Mouse (Mus musculus) cortical plate, adult 2 months (tissue): ENCODE data around the gene B4gat1. TPM values are rescaled to one million over a fixed set of nuclear protein-coding genes. Genes with fewer than 3 reads are reported as not detected.
"Not testable (repeated sequence)": the region's sequence is repeated elsewhere in the genome, so short reads cannot be mapped to it uniquely, and the experiment has no call there.

Experiments used
- H3K27ac ChIP-seq: fragments of 200-500 bp; 2 replicates; pipeline ENCODE4 v1.5.1; 2012; ENCODE audit warnings: low read length, control low read depth, inconsistent platforms; ENCODE audit not compliant: insufficient read depth
- H3K4me1 ChIP-seq: fragments of 200-500 bp; 2 replicates; pipeline ENCODE4 v1.6.1; 2011; ENCODE audit warnings: low read length; ENCODE audit not compliant: control insufficient read depth, insufficient read depth
- H3K4me3 ChIP-seq: fragments of 200-500 bp; 2 replicates; pipeline ENCODE4 v1.5.1; 2011; ENCODE audit warnings: mild to moderate bottlenecking, low read length, control low read depth; ENCODE audit not compliant: insufficient read depth
- CTCF ChIP-seq: fragments of 200-500 bp; IDR thresholded peaks from 2 replicates; pipeline ENCODE4 v1.5.1; 2011; ENCODE audit warnings: mild to moderate bottlenecking, control low read depth, low read length; ENCODE audit not compliant: insufficient read depth; ENCODE audit errors: extremely low read depth
- POLR2A ChIP-seq: fragments of 200-500 bp; IDR thresholded peaks from 2 replicates; pipeline ENCODE4 v1.6.1; 2011; ENCODE audit warnings: mild to moderate bottlenecking, low read length, control low read depth; ENCODE audit not compliant: insufficient read depth; ENCODE audit errors: extremely low read depth
- polyA plus RNA-seq: library from polyadenylated mRNA; depleted of rRNA; stranded (reverse); fragments of >200 nt; gene quantifications from 2 replicates; pipeline ENCODE4 v1.2.3, GENCODE M21; 2012; rRNA removed

The B4gat1 gene
- polyA plus RNA-seq, 1 experiment: 106 TPM

DNA sequence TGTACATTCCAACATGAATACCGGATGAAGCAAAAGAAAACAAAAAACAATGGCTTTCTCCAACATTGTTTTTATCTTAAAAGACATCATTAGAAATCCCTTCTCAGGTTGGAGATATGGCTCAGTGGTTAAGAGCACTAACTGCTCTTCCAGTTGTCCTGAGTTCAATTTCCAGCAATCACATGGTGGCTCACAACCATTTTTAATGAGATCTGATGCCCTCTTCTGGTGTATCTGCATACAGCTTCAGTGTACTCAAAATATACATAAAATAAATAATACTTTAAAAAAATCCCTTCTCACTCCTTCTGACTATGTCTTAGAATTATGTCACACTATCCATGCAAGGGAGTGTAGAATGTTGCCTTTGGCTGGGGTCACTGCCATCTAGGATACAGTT is 40.7 kb downstream of the B4gat1 start:
- TF ChIP-seq POLR2A (no peak), CTCF (no peak)
- Histone ChIP-seq H3K27ac (no peak overlapping the region), H3K4me3 (no peak overlapping the region), H3K4me1 (no peaks in the 10 kb centered on the region)

DNA sequence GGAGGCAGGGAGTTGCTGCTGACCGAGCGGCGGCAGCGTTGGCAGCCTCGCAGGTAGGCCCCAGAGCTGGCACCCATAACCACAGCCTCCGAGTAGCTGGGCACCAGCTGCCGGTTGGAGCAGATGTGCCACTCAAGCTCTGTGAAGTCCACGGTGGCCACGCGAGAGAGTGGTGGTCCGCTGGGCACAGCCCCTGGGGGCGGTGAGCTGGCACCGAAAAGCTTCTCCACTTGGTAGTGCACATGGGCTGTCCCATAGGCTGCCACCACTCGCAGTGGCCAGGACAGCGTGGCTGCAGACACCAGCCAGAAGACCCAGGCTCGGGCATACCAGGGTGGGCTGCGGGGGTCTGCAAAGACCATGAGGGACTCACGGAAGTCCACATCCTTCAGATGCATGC is 43.4 kb downstream of the B4gat1 start:
- no peak overlapping the region for H3K27ac ChIP-seq
- H3K4me3 ChIP-seq: peak overlapping the region; percentile 25; the same call in 1 of the 2 replicates
- no peaks in the 10 kb centered on the region for H3K4me1 ChIP-seq
- TF ChIP-seq POLR2A (no peak), CTCF (no peak)

DNA sequence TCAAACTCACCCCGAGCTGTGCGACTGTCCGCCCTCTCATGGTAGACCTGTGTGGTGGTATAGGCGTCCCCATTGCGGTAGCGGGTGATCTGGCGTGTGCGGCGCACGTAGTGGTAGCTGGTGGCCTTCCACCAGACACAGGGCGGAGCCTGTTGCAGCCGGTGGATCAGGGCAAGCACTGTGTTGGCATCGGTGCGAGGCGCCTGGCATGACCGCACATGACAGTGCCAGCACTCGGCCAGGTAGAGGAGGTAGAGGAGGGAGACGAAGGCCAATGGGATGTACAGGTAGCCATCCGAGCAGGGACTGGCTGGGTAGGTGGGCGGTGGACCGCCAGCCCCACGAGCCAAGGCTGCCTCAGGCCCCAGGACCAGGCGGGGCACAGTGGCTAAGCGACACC is 44.0 kb downstream of the B4gat1 start:
- Histone ChIP-seq H3K27ac (no peak overlapping the region), H3K4me3 (peak overlapping the region; percentile 25), H3K4me1 (no peaks in the 10 kb centered on the region)
- TF ChIP-seq CTCF: no peak
- TF ChIP-seq POLR2A: no peak

DNA sequence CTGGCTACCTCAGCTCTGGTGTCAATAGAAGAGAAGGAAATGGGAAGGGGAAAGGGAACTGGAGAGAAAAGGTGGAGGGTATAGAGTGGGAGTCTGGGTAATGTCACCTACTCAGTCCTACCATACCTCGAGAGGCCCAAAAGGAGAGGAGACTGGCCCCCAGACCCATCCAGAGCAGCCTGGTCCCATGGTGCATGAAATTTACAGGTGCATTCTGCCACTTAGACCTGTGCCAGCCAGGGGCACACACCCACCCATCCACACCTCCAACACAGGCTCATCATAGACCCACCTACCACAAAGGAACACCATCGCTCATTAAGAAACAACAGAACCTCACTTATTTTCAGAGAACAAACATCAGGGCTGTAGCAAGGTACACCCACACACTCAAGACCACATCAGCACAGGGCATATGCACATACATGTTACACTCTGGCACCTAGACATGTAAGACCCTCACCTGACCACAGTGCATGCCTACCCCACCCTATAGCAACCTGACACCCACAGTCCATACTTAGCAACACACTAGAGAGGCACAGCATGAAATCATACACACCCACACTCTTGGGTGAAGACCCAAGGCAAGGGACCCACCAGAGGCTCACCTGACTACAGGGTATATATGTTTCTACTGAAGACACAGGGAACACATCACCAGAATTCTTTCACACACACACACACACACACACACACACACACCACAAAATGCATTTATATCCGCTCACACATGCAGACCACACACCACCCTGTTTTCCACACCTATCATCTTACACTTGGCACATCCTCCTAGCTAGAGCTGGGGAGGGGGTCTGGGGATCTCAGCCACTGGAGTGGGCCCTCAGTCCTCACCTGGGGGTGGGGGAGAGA is 45.6 kb downstream of the B4gat1 start:
- H3K4me1 ChIP-seq: no peaks in the 10 kb centered on the region
- TF ChIP-seq CTCF (no peak), POLR2A (no peak; the same call in 1 of the 2 replicates)
- peak overlapping the region; percentile 99 for H3K4me3 ChIP-seq
- H3K27ac ChIP-seq: peak overlapping the region; percentile 98

DNA sequence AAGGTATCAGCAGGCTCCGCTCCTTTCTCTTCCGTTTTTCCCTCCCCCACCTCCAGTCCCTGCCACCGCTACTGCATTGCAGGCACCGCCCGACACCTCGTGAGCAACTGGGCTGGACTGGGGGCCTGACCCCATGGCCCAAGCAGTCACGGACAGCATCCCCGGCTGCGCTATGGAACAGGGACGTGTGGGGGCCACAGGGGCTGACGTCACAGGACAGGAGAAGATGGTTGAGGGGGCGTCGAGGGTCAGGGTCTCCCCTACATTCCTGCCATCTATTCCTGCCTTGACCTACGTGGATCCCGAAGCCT is 46.2 kb downstream of the B4gat1 start:
- H3K4me3 ChIP-seq: peak overlapping the region; percentile 99
- H3K4me1 ChIP-seq: no peaks in the 10 kb centered on the region
- H3K27ac ChIP-seq: peak overlapping the region; percentile 98
- TF ChIP-seq POLR2A (no peak), CTCF (no peak)

DNA sequence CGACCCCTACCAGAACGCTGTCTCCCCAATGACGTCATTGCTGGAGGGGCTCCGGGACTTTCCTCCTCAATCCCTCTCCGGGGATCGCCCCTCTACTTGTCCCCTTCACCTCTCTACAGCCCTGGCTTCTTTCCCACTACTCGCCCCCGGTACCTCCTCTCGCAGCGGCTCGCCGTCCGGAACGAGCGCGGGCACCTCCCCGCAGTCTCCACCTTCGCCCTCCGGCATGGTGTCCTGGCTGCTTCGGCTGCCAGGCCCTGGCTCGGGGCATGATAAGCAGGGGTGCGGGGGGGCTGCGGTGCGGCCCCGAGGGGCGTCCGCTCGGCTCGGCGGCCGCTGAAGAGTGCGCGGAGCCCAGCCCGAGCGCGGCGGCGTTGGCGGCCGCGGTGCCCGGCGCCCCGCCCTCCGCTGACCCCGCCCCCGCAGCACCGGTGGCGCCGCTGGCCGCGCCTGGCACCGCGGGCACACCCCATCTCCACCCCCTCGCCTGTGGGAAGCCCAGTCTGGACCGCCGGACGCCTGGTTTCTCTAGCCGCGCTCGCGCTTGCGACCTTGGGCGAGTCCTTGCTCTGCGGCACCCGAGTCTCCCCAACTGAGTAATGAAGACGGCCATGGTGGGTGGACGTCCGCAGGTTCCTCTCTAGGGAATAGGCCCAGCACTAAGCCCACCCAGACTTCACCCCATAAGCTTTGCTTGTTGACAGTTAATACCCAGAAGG is 46.7 kb downstream of the B4gat1 start, which contains the start of gene Tmem151a:
Gene Tmem151a (minus strand): TSS at position 387 of the 719 bp plus-strand sequence.
- Histone ChIP-seq H3K4me3 (peak within 1 kb of the TSS; percentile 99), H3K4me1 (no peaks in the 10 kb centered on the region), H3K27ac (peak within 1 kb of the TSS; percentile 98)
- TF ChIP-seq CTCF (no peak), POLR2A (peak; percentile 27)

DNA sequence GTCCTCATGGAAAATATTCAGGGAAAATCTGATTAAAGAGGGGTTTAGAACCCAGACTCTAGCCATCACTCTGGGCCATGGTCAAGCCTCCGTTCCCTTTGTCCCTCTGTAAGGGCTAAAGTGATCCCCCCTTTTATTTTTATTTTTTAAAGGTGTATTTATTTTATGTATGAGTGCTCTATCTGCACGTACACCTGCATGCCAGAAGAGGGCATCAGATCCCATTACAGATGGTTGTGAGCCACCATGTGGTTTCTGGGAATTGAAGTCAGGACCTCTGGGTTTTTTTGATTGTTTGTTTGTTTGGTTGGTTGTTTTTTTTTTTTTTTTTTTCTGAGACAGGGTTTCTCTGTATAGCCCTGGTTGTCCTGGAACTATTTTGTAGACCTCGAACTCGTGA is 47.9 kb downstream of the B4gat1 start:
- peak overlapping the region; percentile 99; the same call in 1 of the 2 replicates for H3K4me3 ChIP-seq
- not testable (repeated sequence) for H3K27ac ChIP-seq, H3K4me1 ChIP-seq

DNA sequence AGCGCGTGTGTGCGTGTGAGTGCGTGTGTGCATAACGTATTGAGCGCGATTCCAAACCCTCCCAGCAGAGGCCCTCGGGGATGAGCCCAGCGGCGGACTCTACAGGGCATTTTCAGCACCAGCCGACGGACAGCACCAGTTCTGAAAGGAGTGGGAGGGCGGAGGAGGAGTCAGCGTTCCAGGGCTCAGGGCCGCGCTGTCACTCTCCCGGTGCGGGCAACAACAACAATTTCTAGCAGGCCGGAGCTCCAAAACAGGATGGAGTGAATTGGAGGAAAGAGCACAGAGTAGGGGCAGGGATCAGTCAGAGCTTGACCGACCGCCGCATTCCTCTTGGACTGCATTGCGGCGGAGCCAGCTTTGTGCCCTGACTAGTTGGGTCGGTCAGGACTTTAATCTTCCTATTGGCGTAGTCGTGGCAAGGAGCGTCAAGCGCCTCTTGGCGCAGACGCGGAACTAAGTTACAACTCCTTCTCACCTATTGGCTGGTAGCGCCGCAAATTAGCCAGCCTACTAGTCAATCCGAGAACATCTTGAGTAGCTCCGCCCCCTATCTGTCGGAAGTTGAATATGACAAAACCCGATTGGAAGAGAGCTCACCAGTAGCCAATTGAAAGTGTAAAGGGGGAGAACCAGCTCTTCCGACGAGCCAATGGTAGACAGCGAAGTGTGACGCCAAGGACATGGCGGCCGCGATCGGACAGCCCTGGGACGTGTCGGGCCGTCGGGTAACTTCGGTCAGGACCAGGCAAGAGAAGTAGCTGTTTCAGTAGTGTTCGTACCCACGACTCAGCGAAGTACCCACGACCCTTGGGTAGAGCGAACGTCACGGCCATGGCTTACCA is 49.5 kb downstream of the B4gat1 start, which contains the start of gene Yif1a:
Gene Yif1a (plus strand): TSS at position 655 of the 845 bp plus-strand sequence.
- peak within 1 kb of the TSS; percentile 87 for H3K4me3 ChIP-seq
- no peaks in the 10 kb centered on the region for H3K4me1 ChIP-seq

DNA sequence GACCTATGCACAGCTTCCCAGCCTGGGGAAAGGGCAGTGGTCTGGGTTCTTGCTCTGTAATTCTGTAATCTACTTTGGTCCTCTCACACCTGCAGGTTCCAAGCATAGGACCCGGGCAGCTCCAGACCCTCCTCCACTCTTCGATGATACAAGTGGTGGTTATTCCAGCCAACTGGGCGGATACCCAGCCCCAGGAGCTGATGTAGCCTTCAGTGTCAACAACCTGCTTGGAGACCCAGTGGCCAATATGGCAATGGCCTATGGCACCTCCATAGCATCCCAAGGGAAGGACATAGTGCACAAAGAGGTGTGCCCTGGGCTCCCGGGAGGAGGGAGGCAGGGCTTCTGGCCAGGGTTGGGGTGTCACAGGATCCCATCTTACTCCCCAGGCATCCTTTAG is 50.7 kb downstream of the B4gat1 start:
- Histone ChIP-seq H3K4me3 (peak overlapping the region; percentile 87; the same call in 1 of the 2 replicates), H3K27ac (no peak overlapping the region), H3K4me1 (no peaks in the 10 kb centered on the region)
- TF ChIP-seq CTCF (no peak), POLR2A (no peak)

More for the DNA sequence above, 49.5 kb downstream of the B4gat1 start, which contains the start of gene Yif1a:
- peak; percentile 70; the same call in 1 of the 2 replicates for TF ChIP-seq POLR2A
- TF ChIP-seq CTCF: peak; percentile 38
- peak within 1 kb of the TSS; percentile 57 for H3K27ac ChIP-seq

Other genes starting within 250 kb of the B4gat1 start
- 57.4 and 61.8 TPM in 2 replicates for gene Rbm4, start 244.9 kb upstream of the B4gat1 start, polyA plus RNA-seq
- gene Gm21992, start 227.2 kb upstream of the B4gat1 start, polyA plus RNA-seq: 16.7 and 18.9 TPM in 2 replicates
- 22.8 and 25.1 TPM in 2 replicates for gene Rbm14, start 227.2 kb upstream of the B4gat1 start, polyA plus RNA-seq
- gene Ccs, start 199.5 kb upstream of the B4gat1 start, polyA plus RNA-seq: 48.7 and 49.1 TPM in 2 replicates
- gene Ccdc87, start 199.5 kb upstream of the B4gat1 start, polyA plus RNA-seq: 2.0 and 2.1 TPM in 2 replicates
- 133 and 142 TPM in 2 replicates for gene Ctsf, start 183.7 kb upstream of the B4gat1 start, polyA plus RNA-seq
- 0.79 and 0.87 TPM in 2 replicates for gene Actn3, start 160.9 kb upstream of the B4gat1 start, polyA plus RNA-seq
- 41.3 and 47.9 TPM in 2 replicates for gene Zdhhc24, start 160.2 kb upstream of the B4gat1 start, polyA plus RNA-seq
- gene Bbs1, start 132.2 kb upstream of the B4gat1 start, polyA plus RNA-seq: 28.5 and 32.7 TPM in 2 replicates
- gene Dpp3, start 110.5 kb upstream of the B4gat1 start, polyA plus RNA-seq: 51.5 and 54.5 TPM in 2 replicates
- 15.8 and 19.5 TPM in 2 replicates for gene Peli3, start 95.7 kb upstream of the B4gat1 start, polyA plus RNA-seq
- 70.5 and 74.8 TPM in 2 replicates for gene Mrpl11, start 76.7 kb upstream of the B4gat1 start, polyA plus RNA-seq
- gene Npas4, start 48.5 kb upstream of the B4gat1 start, polyA plus RNA-seq: 16.8 and 20.6 TPM in 2 replicates
- gene Slc29a2, start 15.0 kb upstream of the B4gat1 start, polyA plus RNA-seq: 19.8 and 21.5 TPM in 2 replicates
- 4.8 and 6.8 TPM in 2 replicates for gene AC124502.3, start 65 bp downstream of the B4gat1 start, polyA plus RNA-seq
- 29.1 and 34.8 TPM in 2 replicates for gene Brms1, start 2.5 kb downstream of the B4gat1 start, polyA plus RNA-seq
- 68.7 and 69.0 TPM in 2 replicates for gene Rin1, start 11.7 kb downstream of the B4gat1 start, polyA plus RNA-seq
- 5.8 and 6.3 TPM in 2 replicates for gene Cd248, start 29.3 kb downstream of the B4gat1 start, polyA plus RNA-seq
- gene Tmem151a, start 46.7 kb downstream of the B4gat1 start, polyA plus RNA-seq: 145 and 146 TPM in 2 replicates
- 54.7 and 56.2 TPM in 2 replicates for gene Yif1a, start 49.7 kb downstream of the B4gat1 start, polyA plus RNA-seq
- 399 and 461 TPM in 2 replicates for gene Cnih2, start 59.7 kb downstream of the B4gat1 start, polyA plus RNA-seq
- 197 and 202 TPM in 2 replicates for gene Rab1b, start 68.2 kb downstream of the B4gat1 start, polyA plus RNA-seq
- 234 and 242 TPM in 2 replicates for gene Klc2, start 79.7 kb downstream of the B4gat1 start, polyA plus RNA-seq
- gene Pacs1, start 234.3 kb downstream of the B4gat1 start, polyA plus RNA-seq: 47.0 and 47.8 TPM in 2 replicates